10 mouse cellular contexts compared by ENCODE assay signal in the genomic region with DNA sequence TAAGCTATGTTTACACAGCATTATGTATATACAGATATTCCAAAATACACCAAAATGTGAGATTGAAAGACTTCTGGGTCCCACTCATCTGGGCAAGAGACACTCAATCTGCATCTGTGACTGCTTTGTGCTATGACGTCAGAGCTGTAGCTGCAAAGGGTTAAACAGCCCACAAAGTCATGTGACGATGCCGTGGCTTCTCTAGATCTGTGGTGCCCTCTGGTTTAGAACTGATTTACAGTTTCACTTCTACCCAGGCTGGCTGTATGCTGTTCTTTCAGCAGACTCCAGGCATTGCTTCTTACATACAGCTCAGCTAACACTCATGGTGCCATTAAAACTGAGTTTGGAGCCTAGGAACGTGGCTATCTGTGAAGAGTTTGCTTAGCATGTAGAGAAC. TPM values are rescaled to one million over a fixed set of nuclear protein-coding genes. Genes with fewer than 3 reads are reported as not detected.
DNase-seq lines count a peak whose midpoint lies in the region; ATAC-seq lines count a peak whose summit lies in the region.
"Had no signal": no experiment of that assay in that cellular context is flagged by ENCODE, and none has a peak within 500 bp of the region (broad histone marks: within the 10 kb centered on the region; RNA-seq: fewer than 3 reads in every experiment).

No protein-coding gene starts in this region.

- no peak for DNase-seq in heart, postnatal 4 days
- peak; percentile 22 for DNase-seq in spleen, adult 12 weeks (ENCODE audit: low spot score)
- DNase-seq in spleen, postnatal 4 days (ENCODE audit: low spot score in 2 of 2): no peak
- DNase-seq in naive thymus-derived CD4-positive, alpha-beta T cell, adult 2 months (ENCODE audit: low read depth): peak; percentile 74
- DNase-seq in urinary bladder, postnatal 14 days (ENCODE audit: low spot score): no peak
- DNase-seq in layer of hippocampus, adult 9-10 months (ENCODE audit: low spot score): no peak
- DNase-seq: right cerebral cortex, postnatal 4 days had no signal

- no peaks in the 10 kb centered on the region for H3K27me3 ChIP-seq in heart, embryonic 13.5 days (replicated peaks)
- no peaks in the 10 kb centered on the region for H3K27me3 ChIP-seq in forebrain, embryonic 13.5 days
- H3K27me3 ChIP-seq: liver, embryonic 15.5 days had no signal

- no peak overlapping the region for H3K27ac ChIP-seq in heart, embryonic 13.5 days (replicated peaks)
- no peak overlapping the region for H3K27ac ChIP-seq in forebrain, embryonic 13.5 days
- H3K27ac ChIP-seq: liver, embryonic 15.5 days had no signal

- H3K9me3 ChIP-seq in heart, embryonic 13.5 days: no peaks in the 10 kb centered on the region
- no peaks in the 10 kb centered on the region for H3K9me3 ChIP-seq in forebrain, embryonic 13.5 days (replicated peaks)
- H3K9me3 ChIP-seq: liver, embryonic 15.5 days had no signal

- H3K36me3 ChIP-seq in heart, embryonic 13.5 days: peaks cover 99% of the 10 kb centered on the region
- H3K36me3 ChIP-seq in forebrain, embryonic 13.5 days (ENCODE audit: poor library complexity, severe bottlenecking): peaks cover 97% of the 10 kb centered on the region

- 0 out of 2 replicates have a peak overlapping the region, but pooled peaks have one; percentile 76 for H3K9ac ChIP-seq in heart, embryonic 13.5 days
- H3K9ac ChIP-seq in forebrain, embryonic 13.5 days: no peak overlapping the region

- no peak for ATAC-seq in heart, embryonic 13.5 days (ENCODE audit: extremely low read depth, insufficient number of reproducible peaks, low FRiP score, low TSS enrichment)
- no peak for ATAC-seq in forebrain, embryonic 13.5 days

- peaks cover 10% of the 10 kb centered on the region for H3K4me1 ChIP-seq in heart, embryonic 13.5 days
- H3K4me1 ChIP-seq in forebrain, embryonic 13.5 days: 0 out of 2 replicates have a peak, but pooled peaks cover 3% of the 10 kb centered on the region

- no peak overlapping the region for H3K4me3 ChIP-seq in heart, embryonic 13.5 days
- H3K4me3 ChIP-seq in forebrain, embryonic 13.5 days: no peak overlapping the region

- H3K4me2 ChIP-seq in heart, embryonic 13.5 days: no peak overlapping the region
- H3K4me2 ChIP-seq in forebrain, embryonic 13.5 days: no peak overlapping the region

- WGBS in heart, embryonic 13.5 days: 71% methylated on average over 4 of the region's 4 CpGs
- 76% methylated on average over 4 of the region's 4 CpGs for WGBS in forebrain, embryonic 13.5 days

RNA-seq across cellular contexts. Expression of a gene that starts 16.3 kb away (rescaled TPM):
- 0.55 and 0.62 TPM in 2 replicates for polyA plus RNA-seq in heart, embryonic 13.5 days (2015; fragmentation: Nextera tagmentation; extraction: Ambion mirVana)
- total RNA-seq in heart, postnatal 4 days (2021): 1 to 10 TPM in 1 of 2 experiments, under 1 TPM in 1; 0.98 to 1.2 TPM
- polyA plus RNA-seq in forebrain, embryonic 13.5 days (2015; fragmentation: Nextera tagmentation; extraction: Ambion mirVana): 1.0 and 1.4 TPM in 2 replicates

RNA-seq across cellular contexts. Expression of a gene that starts 16.5 kb away (rescaled TPM):
- 59.2 and 66.6 TPM in 2 replicates for polyA plus RNA-seq in heart, embryonic 13.5 days (2015; fragmentation: Nextera tagmentation; extraction: Ambion mirVana)
- total RNA-seq in heart, postnatal 4 days (2021): 10 to 100 TPM; 20.9 to 24.0 TPM
- polyA plus RNA-seq in forebrain, embryonic 13.5 days (2015; fragmentation: Nextera tagmentation; extraction: Ambion mirVana): 69.2 and 75.7 TPM in 2 replicates

RNA-seq across cellular contexts. Expression of a gene that starts 34.3 kb away (rescaled TPM):
- 5.0 and 5.7 TPM in 2 replicates for polyA plus RNA-seq in heart, embryonic 13.5 days (2015; fragmentation: Nextera tagmentation; extraction: Ambion mirVana)
- total RNA-seq in heart, postnatal 4 days (2021): 1 to 10 TPM; 6.9 to 8.7 TPM
- 7.5 and 9.8 TPM in 2 replicates for polyA plus RNA-seq in forebrain, embryonic 13.5 days (2015; fragmentation: Nextera tagmentation; extraction: Ambion mirVana)

RNA-seq across cellular contexts. Expression of a gene that starts 34.4 kb away (rescaled TPM):
- polyA plus RNA-seq in heart, embryonic 13.5 days (2015; fragmentation: Nextera tagmentation; extraction: Ambion mirVana): 18.5 and 19.2 TPM in 2 replicates
- total RNA-seq in heart, postnatal 4 days (2021): 10 to 100 TPM; 68.4 to 73.6 TPM
- 13.4 and 15.6 TPM in 2 replicates for polyA plus RNA-seq in forebrain, embryonic 13.5 days (2015; fragmentation: Nextera tagmentation; extraction: Ambion mirVana)

Comparison
In these comparisons a context has a peak if more than half of its experiments do, and no peak if none do; other contexts are left out.
1. DNase-seq: peak in spleen, adult 12 weeks (single experiment) and naive thymus-derived CD4-positive, alpha-beta T cell, adult 2 months (single experiment); none in heart, postnatal 4 days (single experiment), spleen, postnatal 4 days (0 of 2), urinary bladder, postnatal 14 days (single experiment) and layer of hippocampus, adult 9-10 months (single experiment).